Mouse (Mus musculus): Measurements from ENCODE around the gene Tmem132c. TPM values are rescaled to one million over a fixed set of nuclear protein-coding genes. Genes with fewer than 3 reads are reported as not detected.

The Tmem132c gene
- 0.20 and 0.26 TPM in 2 replicates for polyA plus RNA-seq (2012; rRNA removed)

- Histone ChIP-seq H3K27ac (ENCODE audit: control insufficient read depth, insufficient read depth, low read depth, low read length) (no peak within 1 kb of the TSS), H3K27me3 (ENCODE audit: control insufficient read depth, insufficient read depth, low read length) (peaks cover 2% of the 10 kb centered on the region), H3K4me3 (ENCODE audit: control insufficient read depth, low read depth, low read length) (peak within 1 kb of the TSS; percentile 43), H3K36me3 (ENCODE audit: control insufficient read depth, insufficient read depth, low read length) (no peaks in the 10 kb centered on the region), H3K4me1 (ENCODE audit: control insufficient read depth, insufficient read depth, low read length) (peaks cover 11% of the 10 kb centered on the region)
- TF ChIP-seq CTCF (IDR thresholded peaks at IDR 0.05; ENCODE audit: control insufficient read depth, insufficient read depth, insufficient replicate concordance, low read depth, low read length) (no peak), POLR2A (IDR thresholded peaks at IDR 0.05; ENCODE audit: control insufficient read depth, low read depth, low read length) (no peak)
Observed at GRCm38 (mm10) chr5:127241136-127241924, at the start of gene Tmem132c. Gene Tmem132c, plus strand, starts transcription at chr5:127241808.

- Histone ChIP-seq H3K4me3 (ENCODE audit: control insufficient read depth, low read depth, low read length) (no peak overlapping the region), H3K27ac (ENCODE audit: control insufficient read depth, insufficient read depth, low read depth, low read length) (no peak overlapping the region), H3K36me3 (ENCODE audit: control insufficient read depth, insufficient read depth, low read length) (no peaks in the 10 kb centered on the region), H3K4me1 (ENCODE audit: control insufficient read depth, insufficient read depth, low read length) (no peaks in the 10 kb centered on the region), H3K27me3 (ENCODE audit: control insufficient read depth, insufficient read depth, low read length) (no peaks in the 10 kb centered on the region)
- TF ChIP-seq CTCF (IDR thresholded peaks at IDR 0.05; ENCODE audit: control insufficient read depth, insufficient read depth, insufficient replicate concordance, low read depth, low read length): no peak
- no peak for TF ChIP-seq POLR2A (IDR thresholded peaks at IDR 0.05; ENCODE audit: control insufficient read depth, low read depth, low read length)
Observed at GRCm38 (mm10) chr5:127191881-127192280, 49.7 kb upstream of the Tmem132c start.

GRCm38 (mm10) chr5:127198850-127199249 is 42.8 kb upstream of the Tmem132c start:
- Histone ChIP-seq H3K4me1 (ENCODE audit: control insufficient read depth, insufficient read depth, low read length) (no peaks in the 10 kb centered on the region), H3K27ac (ENCODE audit: control insufficient read depth, insufficient read depth, low read depth, low read length) (no peak overlapping the region), H3K4me3 (ENCODE audit: control insufficient read depth, low read depth, low read length) (no peak overlapping the region), H3K36me3 (ENCODE audit: control insufficient read depth, insufficient read depth, low read length) (no peaks in the 10 kb centered on the region), H3K27me3 (ENCODE audit: control insufficient read depth, insufficient read depth, low read length) (no peaks in the 10 kb centered on the region)
- TF ChIP-seq POLR2A (IDR thresholded peaks at IDR 0.05; ENCODE audit: control insufficient read depth, low read depth, low read length): no peak

GRCm38 (mm10) chr5:127204881-127205280 is 36.7 kb upstream of the Tmem132c start:
- peaks cover 2% of the 10 kb centered on the region; the same call in 1 of the 2 replicates for H3K4me1 ChIP-seq (ENCODE audit: control insufficient read depth, insufficient read depth, low read length)
- no peak overlapping the region for H3K4me3 ChIP-seq (ENCODE audit: control insufficient read depth, low read depth, low read length)
- no peaks in the 10 kb centered on the region for H3K27me3 ChIP-seq (ENCODE audit: control insufficient read depth, insufficient read depth, low read length)
- no peak overlapping the region for H3K27ac ChIP-seq (ENCODE audit: control insufficient read depth, insufficient read depth, low read depth, low read length)
- TF ChIP-seq POLR2A (IDR thresholded peaks at IDR 0.05; ENCODE audit: control insufficient read depth, low read depth, low read length) (no peak), CTCF (IDR thresholded peaks at IDR 0.05; ENCODE audit: control insufficient read depth, insufficient read depth, insufficient replicate concordance, low read depth, low read length) (no peak)
- no peaks in the 10 kb centered on the region for H3K36me3 ChIP-seq (ENCODE audit: control insufficient read depth, insufficient read depth, low read length)

- Histone ChIP-seq H3K27ac (ENCODE audit: control insufficient read depth, insufficient read depth, low read depth, low read length) (no peak overlapping the region), H3K36me3 (ENCODE audit: control insufficient read depth, insufficient read depth, low read length) (no peaks in the 10 kb centered on the region)
- TF ChIP-seq POLR2A (IDR thresholded peaks at IDR 0.05; ENCODE audit: control insufficient read depth, low read depth, low read length) (no peak), CTCF (IDR thresholded peaks at IDR 0.05; ENCODE audit: control insufficient read depth, insufficient read depth, insufficient replicate concordance, low read depth, low read length) (no peak)
Observed at GRCm38 (mm10) chr5:127216389-127216788, 25.2 kb upstream of the Tmem132c start.

GRCm38 (mm10) chr5:127217725-127218124 is 23.9 kb upstream of the Tmem132c start:
- Histone ChIP-seq H3K27ac (ENCODE audit: control insufficient read depth, insufficient read depth, low read depth, low read length) (no peak overlapping the region), H3K27me3 (ENCODE audit: control insufficient read depth, insufficient read depth, low read length) (no peaks in the 10 kb centered on the region)

More at GRCm38 (mm10) chr5:127216389-127216788, 25.2 kb upstream of the Tmem132c start:
- H3K27me3 ChIP-seq (ENCODE audit: control insufficient read depth, insufficient read depth, low read length): no peaks in the 10 kb centered on the region
- peak overlapping the region; percentile 68 for H3K4me3 ChIP-seq (ENCODE audit: control insufficient read depth, low read depth, low read length)
- H3K4me1 ChIP-seq (ENCODE audit: control insufficient read depth, insufficient read depth, low read length): peaks cover 4% of the 10 kb centered on the region; the same call in 1 of the 2 replicates

GRCm38 (mm10) chr5:127227929-127228595 is 13.5 kb upstream of the Tmem132c start:
- Histone ChIP-seq H3K36me3 (ENCODE audit: control insufficient read depth, insufficient read depth, low read length) (no peaks in the 10 kb centered on the region), H3K4me1 (ENCODE audit: control insufficient read depth, insufficient read depth, low read length) (peaks cover 16% of the 10 kb centered on the region), H3K27ac (ENCODE audit: control insufficient read depth, insufficient read depth, low read depth, low read length) (peak overlapping the region; percentile 88), H3K4me3 (ENCODE audit: control insufficient read depth, low read depth, low read length) (peak overlapping the region; percentile 89), H3K27me3 (ENCODE audit: control insufficient read depth, insufficient read depth, low read length) (no peaks in the 10 kb centered on the region)
- TF ChIP-seq POLR2A (IDR thresholded peaks at IDR 0.05; ENCODE audit: control insufficient read depth, low read depth, low read length) (no peak), CTCF (IDR thresholded peaks at IDR 0.05; ENCODE audit: control insufficient read depth, insufficient read depth, insufficient replicate concordance, low read depth, low read length) (no peak)

More at GRCm38 (mm10) chr5:127217725-127218124, 23.9 kb upstream of the Tmem132c start:
- Histone ChIP-seq H3K4me3 (ENCODE audit: control insufficient read depth, low read depth, low read length) (peak overlapping the region; percentile 53), H3K36me3 (ENCODE audit: control insufficient read depth, insufficient read depth, low read length) (no peaks in the 10 kb centered on the region), H3K4me1 (ENCODE audit: control insufficient read depth, insufficient read depth, low read length) (peaks cover 4% of the 10 kb centered on the region; the same call in 1 of the 2 replicates)
- peak; percentile 86; the same call in 1 of the 2 replicates for TF ChIP-seq CTCF (IDR thresholded peaks at IDR 0.05; ENCODE audit: control insufficient read depth, insufficient read depth, insufficient replicate concordance, low read depth, low read length)
- TF ChIP-seq POLR2A (IDR thresholded peaks at IDR 0.05; ENCODE audit: control insufficient read depth, low read depth, low read length): no peak

Measured in testis, adult 2 months (tissue).